Mouse (Mus musculus) lung, postnatal 36 days (tissue): ENCODE data around the gene Smad6.

Source experiments
- DNase-seq: peaks from one replicate; pipeline ENCODE4 v3.0.0; 2022; ENCODE audit warnings: mixed read lengths

Gene Smad6

DNA sequence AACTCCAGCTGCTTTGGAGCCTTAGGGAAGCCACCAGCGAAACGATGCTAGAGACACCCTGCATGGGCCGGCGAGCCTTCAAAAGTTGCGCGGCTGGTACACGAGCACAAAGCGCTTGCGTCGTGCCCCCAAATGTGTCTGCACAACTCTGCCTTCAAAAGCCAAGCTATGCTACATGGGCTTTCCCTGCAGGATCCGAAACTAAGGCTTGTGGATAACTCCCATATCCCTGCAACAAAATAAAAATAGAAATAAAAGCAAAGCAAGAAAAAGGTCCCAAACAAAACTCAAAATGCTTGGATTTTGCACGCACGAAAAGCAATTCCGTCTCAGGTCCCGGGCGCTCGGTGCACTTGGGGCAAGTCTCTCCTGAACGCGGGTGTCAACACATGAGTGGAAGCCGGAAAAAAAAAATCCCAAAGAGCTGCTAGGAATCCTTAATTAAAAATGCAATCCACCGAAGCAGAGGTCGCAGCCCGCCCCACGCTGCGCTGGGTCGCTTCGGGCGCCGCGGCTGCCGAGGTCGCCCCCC, 474 bp downstream of the Smad6 start:
- no peak for DNase-seq

DNA sequence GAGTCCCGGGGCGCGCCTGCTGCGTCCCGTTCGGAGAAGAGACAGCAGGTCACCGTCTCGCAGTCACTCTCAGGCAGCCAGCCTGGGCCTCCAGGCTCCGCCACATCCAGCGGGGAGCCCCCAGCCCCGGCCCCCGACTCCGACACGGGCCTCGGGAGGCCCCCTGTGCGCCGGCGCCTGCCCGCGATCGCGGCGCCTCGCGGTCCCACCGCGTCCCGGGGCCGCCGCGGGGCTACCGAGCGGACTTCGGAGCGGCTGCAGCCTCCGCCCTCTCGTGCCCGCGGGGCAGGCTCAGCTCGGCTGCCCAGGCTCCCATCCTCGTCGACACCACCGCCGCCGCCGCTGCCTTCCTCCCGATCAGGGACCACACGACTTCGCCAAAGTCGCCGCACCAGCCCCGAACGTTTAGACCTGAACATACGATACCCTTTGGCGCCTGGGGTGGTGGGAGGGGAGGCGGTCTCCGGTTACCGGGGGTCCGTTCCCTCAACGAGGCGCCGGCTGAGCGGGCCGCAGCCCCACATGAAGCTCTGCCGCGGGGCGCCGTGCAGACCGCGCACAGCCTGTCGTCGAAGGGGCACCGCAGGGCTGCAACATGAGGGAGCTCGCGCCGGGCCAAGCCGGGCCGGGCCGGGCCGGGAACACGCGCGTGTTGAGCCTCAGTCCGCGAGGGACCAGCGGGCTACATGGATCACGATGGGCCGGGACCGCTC, 1.1 kb downstream of the Smad6 start:
- no peak for DNase-seq

DNA sequence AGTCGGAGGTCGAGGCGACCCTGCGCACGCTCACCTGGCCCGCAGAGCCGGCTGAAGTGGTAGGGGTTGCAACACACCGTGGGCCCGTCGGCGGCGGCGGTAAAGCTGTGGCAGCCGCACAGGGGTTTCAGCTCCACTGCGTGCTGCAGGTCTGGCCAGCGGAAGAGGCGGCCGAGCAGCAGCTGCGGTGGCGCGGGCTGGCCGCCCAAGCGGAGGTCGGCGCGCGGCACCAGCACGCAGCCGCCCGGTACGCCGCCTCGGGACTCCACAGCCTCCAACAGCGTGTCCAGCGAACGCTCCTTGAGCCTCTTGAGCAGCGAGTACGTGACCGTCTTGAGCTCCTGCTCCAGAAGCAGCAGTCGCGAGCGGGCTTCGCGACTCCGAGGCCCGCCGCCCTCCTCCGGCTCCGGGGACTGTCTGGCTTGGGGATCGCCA, 1.7 kb downstream of the Smad6 start:
- DNase-seq = peak; percentile 43

DNA sequence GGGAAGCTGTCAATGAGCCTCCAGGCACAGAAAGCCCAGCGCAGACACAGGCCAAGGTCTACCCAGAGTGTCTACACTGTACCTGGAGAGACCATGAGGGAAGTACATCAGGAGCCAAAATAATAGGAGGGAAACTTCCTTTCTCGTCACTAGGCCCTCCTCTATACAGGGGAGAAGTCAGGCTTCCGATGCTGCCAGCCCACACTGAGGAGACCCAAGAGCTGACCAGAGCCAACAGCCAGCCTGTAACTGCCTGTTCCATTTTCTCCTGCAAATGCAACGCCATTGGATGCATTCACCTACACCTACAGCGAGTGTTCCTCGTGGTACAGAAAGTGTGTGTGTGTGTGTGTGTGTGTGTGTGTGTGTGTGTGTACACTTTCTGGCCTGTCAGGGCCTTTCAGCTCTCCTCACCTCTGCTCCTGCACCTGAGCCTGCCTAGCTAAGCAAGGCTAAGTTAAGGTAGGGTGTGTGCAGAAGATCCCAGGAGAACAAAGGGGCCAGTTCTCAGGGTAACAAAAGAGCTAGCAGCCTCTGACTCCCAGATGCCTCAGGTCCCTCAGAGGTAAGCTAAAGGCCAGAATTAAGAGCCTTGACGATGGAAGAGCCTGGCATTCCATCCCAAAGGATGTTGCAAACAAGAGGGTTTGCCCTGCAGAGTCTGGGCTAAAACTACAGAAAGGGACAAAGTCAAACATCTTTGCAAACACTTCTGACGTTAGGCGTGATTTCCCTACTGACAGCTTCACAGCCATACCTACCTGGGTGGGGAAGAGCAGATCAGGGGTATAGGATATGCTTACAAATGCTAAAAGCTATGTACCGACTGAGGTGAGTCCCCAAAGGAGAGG, 2.6 kb downstream of the Smad6 start:
- no peak for DNase-seq

DNA sequence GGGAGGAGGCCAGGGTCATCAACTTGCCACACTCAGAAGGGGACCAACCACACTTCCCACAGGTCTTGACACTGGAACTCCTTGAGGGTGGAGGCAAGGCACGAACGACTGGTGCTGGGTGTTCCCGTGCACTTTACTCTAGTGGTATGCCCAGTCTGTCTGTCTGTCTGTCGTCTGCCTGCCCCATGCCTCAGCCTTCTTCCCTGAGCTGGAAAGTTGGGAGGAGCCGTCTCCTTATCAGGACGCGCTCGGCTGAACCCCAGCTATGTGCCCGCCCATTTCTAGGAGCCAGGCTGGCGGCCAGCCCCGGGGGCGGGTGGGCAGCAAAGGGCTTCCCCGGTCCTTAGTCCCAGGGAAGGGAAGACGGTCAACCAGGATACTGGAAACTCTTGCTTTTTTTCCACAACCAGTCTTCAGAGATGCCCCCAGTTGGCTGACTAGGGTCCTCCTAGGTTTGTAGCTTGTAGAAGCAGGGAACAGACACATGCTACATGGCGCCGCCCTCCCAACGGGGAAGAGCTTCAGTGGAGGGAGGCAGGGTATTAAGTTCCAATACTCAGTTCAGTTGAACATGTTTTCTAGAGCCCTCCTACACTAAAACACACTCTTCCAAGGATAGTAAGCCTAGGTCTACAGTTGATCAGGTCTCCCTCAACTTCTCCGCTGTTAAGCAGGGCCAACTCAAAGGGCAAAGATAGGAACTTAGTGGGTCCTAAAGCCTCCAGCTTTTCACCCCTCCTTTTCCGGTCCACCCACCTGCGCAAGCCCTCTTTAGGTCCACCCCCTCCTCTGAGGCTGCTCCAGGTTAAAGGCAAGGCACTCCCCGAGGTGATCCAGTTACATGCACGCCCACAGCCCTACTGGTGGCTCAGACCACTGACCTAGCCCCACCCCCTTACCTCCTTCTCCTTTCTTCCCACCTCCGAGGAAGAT, 3.7 kb downstream of the Smad6 start:
- peak; percentile 89 for DNase-seq

DNA sequence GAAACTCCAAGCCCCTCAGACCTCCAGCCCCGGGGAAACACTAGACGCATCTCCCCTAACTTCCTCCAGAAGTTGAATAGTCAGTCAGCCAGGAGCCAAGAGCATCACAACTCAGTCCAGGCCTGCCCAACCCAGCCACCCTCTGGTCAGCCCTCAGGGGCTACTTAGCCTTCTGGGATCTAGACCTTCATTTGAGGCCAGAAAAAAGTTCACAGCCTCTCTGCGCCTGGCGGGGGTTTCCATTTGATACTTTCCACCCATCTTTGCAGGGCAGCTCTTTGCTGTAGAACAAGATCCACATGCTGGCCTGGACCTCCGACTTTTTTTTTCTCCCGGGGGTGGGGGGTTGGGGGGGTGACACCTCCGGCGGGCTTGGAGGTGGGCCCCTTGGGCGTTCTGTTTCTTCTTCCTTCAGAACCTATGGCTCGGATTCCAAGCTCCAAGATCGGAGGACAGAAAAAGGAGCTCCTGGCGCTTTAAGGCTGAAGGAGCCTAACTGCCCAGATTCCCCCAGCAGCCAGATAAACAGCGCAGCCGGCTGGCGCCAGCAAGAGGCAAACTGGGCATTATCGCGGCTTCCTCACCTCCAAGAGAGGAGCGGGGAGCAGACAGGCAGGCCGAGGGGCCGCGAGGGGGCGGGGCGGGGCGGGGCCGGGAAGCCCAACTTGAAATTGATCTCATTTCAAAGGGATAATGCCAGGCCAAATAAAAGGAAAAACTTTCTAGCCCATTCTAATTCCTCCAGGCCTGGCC, 5.0 kb downstream of the Smad6 start:
- peak; percentile 70 for DNase-seq

DNA sequence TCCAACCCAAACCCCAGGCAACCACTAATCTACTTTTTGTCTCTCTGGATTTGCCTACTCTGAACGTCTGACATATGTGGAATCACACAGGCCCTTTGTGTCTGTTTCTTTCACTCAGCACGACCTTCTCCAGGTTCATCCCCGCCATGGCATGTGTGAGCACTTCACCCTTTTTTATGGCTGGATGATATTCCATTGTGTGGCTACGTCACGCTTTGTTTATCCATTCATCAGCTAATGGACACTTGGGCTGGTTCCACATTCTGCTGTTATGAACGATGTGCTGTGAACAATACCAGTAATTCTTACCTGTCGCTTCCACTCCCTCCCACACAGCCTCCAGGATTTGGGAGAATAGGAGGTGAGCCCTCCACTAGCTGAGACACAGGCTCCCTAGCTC, 5.8 kb downstream of the Smad6 start:
- DNase-seq = peak; percentile 52

DNA sequence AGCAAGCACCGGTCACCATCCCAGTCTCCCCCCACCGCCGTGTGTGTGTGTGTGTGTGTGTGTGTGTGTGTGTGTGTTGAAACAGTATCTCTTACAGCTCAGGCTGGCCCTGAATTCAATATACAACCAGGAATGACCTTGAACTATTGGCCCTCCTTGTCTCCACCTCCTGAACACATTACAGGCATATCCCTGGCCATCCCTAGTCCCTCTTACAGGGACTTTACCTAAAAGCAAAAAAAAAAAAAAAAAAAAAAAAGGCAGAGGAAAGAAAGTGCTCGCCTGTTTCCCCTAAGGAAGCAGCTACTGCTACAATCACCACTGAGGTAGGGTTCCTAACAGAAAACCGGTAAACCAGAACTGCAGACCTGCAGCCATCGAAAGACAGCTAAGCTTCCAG, 7.1 kb downstream of the Smad6 start:
- DNase-seq = no peak

DNA sequence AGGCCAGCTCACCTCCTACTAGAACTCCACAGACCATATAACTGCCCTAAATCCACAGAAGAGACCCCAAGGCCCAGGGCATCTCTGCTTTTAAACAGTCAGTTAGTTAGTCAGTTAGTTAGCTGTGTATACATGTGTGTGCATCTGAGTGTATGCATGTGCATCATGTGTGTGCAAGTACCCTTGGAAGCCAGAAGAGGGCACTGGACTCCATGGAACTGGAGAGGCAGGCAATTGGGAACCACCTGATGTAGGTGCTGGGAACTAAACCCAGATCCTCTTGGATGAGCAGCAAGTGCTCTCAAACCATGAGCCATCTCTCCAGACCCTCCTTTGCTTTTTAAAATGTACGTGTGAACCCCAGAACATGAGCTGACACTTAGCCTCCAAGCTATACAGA, 10.5 kb downstream of the Smad6 start:
- DNase-seq = no peak

DNA sequence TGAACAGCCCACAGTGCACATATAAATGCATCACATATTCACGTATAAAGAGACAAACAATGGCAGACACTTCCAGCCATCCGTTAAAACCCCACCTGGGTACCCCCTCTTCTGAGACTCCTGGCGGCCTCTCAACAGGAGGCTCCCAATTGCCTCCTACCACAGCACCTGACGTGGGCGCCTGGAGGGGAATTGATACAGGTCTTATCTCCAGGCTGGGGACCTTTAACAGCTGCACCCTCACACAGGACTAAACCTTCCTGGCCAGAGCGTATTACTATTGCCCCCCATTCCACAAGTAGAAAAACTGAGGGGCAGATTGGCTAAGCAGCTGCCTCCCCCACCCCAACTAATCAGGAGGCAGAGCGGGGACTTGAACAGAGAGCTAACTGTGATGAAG, 18.9 kb downstream of the Smad6 start:
- DNase-seq = no peak

DNA sequence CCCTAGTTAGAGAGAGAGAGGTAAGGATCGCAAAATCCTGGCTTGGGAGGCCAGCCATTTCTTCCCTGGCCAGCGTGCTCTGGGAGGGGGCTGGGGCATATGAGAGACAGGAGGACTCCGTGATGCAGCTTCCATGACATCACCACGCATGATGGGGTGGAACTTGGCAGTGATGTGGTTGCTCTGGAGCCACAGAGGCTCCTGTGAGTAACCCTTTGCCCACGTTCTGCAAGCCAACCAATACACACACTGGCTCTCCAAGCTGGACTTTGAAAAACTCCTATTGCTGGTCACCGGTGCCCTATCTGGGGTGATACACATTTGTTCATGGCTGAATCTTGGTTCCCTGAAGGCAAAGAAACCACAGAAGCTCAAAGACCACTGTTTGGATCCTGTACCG, 20.8 kb downstream of the Smad6 start:
- DNase-seq = no peak

DNA sequence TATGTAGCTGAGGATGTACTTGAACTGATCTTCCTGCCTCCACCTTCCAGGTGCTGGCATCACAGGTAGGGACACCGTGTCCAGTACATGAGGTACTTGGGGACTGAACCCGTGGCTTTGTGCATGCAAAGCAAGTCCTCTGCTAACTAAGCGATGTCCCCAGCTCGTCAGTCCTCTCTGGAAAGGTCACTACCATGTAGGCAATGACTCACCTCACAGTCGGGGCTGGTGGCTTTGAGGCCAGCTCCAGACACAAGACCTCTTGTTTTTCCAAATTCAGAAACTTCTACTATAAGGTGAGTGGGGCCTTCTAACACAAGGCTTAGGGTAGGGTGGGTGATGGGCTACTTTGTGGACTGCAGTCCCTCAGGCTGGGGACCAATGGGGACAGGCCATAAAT, 21.8 kb downstream of the Smad6 start:
- no peak for DNase-seq

DNA sequence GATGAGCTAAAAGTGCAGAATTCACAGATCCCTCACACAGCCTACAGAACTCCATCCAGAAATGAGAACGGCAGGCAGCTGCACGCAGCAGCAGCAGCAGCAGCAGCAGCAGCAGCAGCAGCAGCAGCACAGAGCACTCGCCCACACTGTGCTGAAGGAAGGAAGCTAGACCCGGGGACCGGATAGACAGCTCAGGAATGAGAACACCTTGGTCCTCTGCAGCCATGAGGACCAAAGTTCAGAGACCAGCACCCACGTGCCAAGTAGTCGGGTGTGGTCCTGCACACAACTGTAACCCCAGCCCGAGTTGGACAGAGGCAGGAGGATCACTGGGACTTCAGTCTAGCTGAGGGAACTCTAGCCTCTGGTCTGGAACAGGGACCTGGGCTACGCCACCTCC, 22.7 kb downstream of the Smad6 start:
- DNase-seq = no peak

DNA sequence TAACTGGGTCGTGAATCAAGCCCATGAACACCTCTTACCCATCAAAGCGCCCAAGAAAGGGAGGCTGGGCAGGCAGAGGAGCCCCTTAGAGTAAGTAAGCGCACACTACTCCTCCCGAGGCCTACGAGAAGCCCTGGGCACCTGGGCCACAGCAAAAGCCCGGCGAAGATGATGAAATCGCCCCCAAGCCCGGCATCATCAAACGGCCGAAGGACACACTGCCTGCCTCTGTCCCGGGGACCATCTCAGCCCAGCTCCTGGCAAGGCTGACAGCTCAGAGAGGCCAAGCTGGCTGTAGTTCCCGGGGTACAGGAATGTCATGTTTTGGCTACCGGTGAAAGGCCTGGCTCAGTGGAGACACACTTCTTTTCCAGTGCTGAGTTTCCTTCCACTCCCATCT, 23.8 kb downstream of the Smad6 start:
- DNase-seq = no peak

DNA sequence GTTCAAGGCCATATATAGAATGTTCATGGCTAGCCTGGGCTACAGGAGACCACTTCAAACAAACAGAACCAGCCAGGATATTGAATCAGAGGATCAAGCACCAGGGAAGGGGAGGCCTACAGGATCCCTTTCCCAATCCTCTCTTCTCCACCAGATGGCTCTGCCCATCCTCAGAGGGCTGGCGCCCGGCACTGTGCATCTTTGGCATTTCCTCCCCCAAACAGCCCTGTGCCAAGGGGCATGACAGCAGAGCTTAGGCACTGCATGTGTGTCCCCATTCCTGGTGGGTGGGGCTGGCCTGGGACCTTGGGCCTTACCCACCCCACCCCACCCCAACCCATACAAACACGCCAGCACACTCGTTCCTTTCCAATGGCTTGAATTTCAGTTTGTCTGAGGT, 24.4 kb downstream of the Smad6 start:
- DNase-seq = peak; percentile 67

DNA sequence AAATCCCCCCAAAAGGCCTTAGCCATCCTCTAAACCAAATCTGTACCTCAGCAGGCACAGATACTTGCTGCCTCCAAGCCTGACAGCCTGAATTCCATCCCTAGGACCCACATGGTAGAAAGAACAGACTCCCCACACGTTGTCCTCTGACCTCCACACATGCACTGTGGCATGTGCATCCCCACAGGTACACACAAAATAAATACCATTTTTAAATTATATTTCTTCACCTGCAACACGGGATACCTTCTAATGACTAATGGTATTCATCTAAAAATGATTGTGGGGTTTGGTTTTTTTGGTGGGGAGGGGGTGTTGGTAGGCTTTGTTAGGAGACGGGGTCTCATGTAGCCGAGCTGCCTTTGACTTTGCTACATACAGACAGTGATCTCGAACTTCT, 28.6 kb downstream of the Smad6 start:
- DNase-seq = no peak

DNA sequence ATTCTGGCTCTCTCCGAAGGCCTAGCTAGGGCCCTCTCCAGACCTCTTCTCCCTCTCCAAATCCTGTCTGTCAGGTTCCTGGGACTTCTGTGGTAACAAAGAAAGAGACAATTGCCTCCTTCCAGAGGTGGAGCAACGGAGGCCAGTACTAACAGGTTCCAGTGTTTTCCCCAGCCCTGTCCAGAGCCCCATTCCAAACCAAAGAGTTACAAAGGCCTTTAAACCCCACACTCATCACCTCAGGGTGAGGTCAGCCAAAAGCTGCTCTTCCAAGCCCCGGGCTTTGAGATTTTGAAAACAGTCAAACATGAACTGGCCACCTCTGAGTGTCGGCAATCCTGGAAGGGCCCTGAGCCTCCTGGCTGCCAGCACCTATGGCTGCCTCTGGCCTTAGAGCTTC, 29.1 kb downstream of the Smad6 start:
- no peak for DNase-seq

DNA sequence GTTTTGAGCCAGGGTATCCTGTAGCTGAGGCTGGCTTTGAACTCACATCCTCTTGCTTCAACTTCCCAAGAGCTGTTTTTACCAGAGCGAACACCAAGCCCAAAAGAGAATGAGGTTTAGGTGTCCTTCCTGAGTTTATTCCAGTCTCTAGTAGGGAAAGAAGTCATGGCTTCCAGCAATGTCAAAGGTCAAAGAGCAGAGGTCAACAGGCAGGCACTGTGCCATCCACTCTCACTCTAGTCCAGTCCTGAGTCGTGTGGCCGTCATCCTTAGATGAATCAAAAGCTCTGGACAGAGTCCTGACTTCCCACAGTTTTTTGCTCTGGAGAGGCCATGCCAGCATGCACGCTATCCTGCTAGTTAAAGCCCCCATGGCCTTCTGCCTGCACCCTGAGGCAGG, 30.7 kb downstream of the Smad6 start:
- DNase-seq = no peak

DNA sequence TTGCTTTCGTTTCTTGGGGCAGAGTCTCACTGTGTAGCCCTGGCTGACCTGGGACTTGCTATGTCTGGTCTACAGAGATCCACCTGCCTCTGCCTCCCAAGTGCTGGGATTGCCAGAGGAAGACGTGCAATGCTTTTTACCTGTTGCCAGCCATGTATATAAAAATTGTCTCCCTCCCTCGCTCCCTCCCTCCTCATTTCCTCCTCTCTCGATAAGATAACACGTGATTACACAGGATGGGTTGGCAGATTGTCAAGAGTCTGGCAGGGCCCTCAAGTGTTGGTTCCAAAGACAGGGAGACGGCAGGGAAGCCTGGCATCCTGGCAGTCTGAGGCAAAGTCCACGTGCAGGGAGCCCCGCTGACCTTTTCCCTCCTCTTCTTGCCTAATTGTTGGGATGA, 32.2 kb downstream of the Smad6 start:
- peak; percentile 82 for DNase-seq

DNA sequence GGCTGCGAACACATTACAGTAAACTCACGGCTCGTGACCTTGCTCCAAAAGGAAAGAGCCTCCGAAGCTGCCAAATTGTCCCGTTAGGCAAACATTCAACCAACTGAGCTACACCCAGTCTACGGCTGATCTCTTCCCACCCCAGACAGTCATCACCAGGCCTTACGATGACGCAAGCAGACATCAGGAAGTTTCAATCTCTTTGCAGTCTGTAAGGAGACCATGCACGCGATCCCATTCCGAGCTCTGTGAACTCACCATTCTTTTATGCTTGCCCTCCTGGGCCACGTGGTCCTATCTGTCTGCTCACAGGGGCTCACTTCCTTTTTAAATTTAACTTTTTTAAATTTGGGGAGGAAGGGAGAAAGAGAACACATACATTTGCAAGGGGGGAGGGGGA, 32.6 kb downstream of the Smad6 start:
- peak; percentile 64 for DNase-seq

DNA sequence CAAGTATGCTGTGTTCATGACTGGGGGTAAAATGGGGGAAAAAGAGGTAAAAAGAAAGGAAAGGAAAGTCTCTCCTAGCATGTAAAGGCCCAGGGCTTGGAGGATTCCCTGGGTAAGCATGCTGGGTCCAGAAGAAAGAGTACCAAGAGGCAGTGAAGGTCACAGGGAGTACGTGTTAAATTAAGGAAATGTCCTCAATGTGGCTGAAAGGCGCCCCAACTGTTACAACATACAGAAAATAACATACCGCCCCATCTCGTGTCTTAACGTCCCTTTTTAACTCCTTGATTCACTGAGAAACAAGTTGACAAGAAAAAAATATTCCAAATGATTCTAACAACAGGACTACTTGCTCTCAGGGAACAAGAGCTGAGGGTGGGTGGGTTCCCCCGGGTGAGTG, 36.7 kb downstream of the Smad6 start:
- DNase-seq = no peak

DNA sequence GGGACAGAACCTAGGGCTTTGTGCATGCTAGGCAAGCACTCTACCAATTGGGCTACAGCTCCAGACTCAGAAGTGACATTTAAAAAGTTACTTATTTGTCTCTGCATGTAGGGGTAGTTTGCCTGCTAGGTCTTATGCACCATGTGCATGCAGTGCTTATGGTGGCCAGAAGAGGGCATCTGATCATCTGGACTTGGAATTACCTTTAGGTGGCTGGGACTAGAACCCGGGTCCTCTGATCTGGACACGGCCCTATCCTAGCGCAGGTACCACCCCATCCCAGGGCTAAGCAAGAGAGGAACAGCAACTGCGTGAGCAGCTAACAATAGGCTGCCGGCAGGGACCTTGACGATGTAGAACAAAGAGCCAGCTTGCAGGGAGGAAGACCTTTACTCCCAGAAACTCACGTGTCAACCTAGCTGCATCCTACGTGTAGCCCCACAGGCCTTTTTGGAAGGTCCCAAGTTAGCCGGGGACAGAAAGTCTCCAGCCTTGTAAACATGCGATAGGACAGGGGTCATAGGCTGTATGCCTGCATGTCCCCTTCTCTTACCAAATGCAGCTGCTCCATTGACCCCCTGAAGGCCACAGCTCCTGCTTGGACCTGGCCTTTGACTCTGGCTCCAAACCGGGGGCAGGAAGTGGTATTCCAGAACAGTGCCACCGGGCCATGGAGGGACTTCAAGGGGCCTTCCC, 38.8 kb downstream of the Smad6 start:
- DNase-seq = peak; percentile 56
